Mouse (Mus musculus) liver, adult 2 months (tissue): ENCODE data around the gene Sgpp2.

Experiments used
- CTCF ChIP-seq: fragments of 200-500 bp; IDR thresholded peaks from 2 replicates; pipeline ENCODE4 v1.5.1; 2011; ENCODE audit warnings: low read depth, low read length, control low read depth
- POLR2A ChIP-seq: fragments of 200-500 bp; IDR thresholded peaks from 2 replicates; pipeline ENCODE4 v1.6.1; 2011; ENCODE audit warnings: low read length, control low read depth; ENCODE audit not compliant: insufficient read depth; ENCODE audit errors: extremely low read depth

DNA sequence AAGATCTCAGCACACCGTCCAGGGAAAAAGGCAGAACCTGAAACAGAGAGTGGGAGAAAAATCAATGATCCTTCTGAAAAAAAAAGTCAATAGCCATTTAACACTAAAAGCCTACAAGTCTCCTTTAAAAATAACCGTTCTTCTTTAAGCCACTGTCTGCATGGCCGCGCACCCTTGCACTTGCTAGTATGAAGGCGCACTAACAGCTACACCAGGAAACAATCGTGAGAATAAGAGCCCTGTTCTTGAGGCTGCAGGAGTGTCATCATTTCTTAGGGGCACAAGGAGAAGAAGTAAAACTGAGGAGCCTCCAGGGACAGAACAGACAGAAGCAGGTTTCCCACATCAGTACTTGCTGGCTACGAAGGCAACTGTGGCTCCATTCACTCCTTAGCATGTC, 115.2 kb downstream of the Sgpp2 start:
- no peak for TF ChIP-seq POLR2A
- TF ChIP-seq CTCF = no peak
